Mouse (Mus musculus) C2C12 (cell line): ENCODE measurements around the gene Gm20388.

Experiments
- CEBPB ChIP-seq: IDR thresholded peaks from one replicate; pipeline ENCODE4 v1.6.1; 2011; ENCODE audit warnings: low read depth, mild to moderate bottlenecking, control low read depth, moderate library complexity
- CTCF ChIP-seq: IDR thresholded peaks from one replicate; pipeline ENCODE4 v1.5.1; 2011; ENCODE audit not compliant: control insufficient read depth, insufficient read depth, insufficient read length
- MAX ChIP-seq: IDR thresholded peaks from one replicate; pipeline ENCODE4 v1.6.1; 2011; ENCODE audit warnings: mild to moderate bottlenecking, control low read depth
- MYOG ChIP-seq: IDR thresholded peaks from one replicate; pipeline ENCODE4 v1.6.1; 2011; ENCODE audit not compliant: control insufficient read depth, insufficient read length; ENCODE audit errors: extremely low read depth
- USF1 ChIP-seq: IDR thresholded peaks from one replicate; pipeline ENCODE4 v1.6.1; 2011; ENCODE audit warnings: low read depth, mild to moderate bottlenecking, control low read depth, moderate library complexity

- TF ChIP-seq CTCF: no peak
- TF ChIP-seq USF1: no peak
- no peak for TF ChIP-seq MAX
- no peak for TF ChIP-seq MYOG
- no peak for TF ChIP-seq CEBPB
Observed at GRCm38 (mm10) chr8:120379015-120379414, 468.4 kb downstream of the Gm20388 start.
